Mouse (Mus musculus) E14TG2a.4 (cell line): ENCODE measurements around the gene Fam120b.

Experiments
- H3K27me3 ChIP-seq: 2 replicates; pipeline ENCODE4 v1.6.1; 2014; ENCODE audit warnings: low read length, control low read depth; ENCODE audit not compliant: insufficient read depth
- H3K36me3 ChIP-seq: 2 replicates; pipeline ENCODE4 v1.6.1; 2014; ENCODE audit warnings: low read length, control low read depth; ENCODE audit not compliant: insufficient read depth
- H3K4me1 ChIP-seq: replicated peaks from 2 replicates; pipeline ENCODE4 v1.6.1; 2014; ENCODE audit warnings: low read depth, low read length, control low read depth
- H3K4me3 ChIP-seq: replicated peaks from 2 replicates; pipeline ENCODE4 v1.5.1; 2014; ENCODE audit warnings: mild to moderate bottlenecking, low read length
- H3K9me3 ChIP-seq: 2 replicates; pipeline ENCODE4 v1.6.1; 2014; ENCODE audit warnings: low read length, control low read depth
- CTCF ChIP-seq: conservative IDR thresholded peaks from 2 replicates; pipeline ENCODE4 v1.5.1; 2014; ENCODE audit warnings: low read length
- NANOG ChIP-seq: IDR thresholded peaks from 2 replicates; pipeline ENCODE4 v1.6.1; 2014; ENCODE audit warnings: borderline replicate concordance, low read length, mixed read lengths
- POU5F1 ChIP-seq: IDR thresholded peaks from 2 replicates; pipeline ENCODE4 v1.6.1; 2014; ENCODE audit warnings: low read length, borderline replicate concordance

Gene Fam120b

DNA sequence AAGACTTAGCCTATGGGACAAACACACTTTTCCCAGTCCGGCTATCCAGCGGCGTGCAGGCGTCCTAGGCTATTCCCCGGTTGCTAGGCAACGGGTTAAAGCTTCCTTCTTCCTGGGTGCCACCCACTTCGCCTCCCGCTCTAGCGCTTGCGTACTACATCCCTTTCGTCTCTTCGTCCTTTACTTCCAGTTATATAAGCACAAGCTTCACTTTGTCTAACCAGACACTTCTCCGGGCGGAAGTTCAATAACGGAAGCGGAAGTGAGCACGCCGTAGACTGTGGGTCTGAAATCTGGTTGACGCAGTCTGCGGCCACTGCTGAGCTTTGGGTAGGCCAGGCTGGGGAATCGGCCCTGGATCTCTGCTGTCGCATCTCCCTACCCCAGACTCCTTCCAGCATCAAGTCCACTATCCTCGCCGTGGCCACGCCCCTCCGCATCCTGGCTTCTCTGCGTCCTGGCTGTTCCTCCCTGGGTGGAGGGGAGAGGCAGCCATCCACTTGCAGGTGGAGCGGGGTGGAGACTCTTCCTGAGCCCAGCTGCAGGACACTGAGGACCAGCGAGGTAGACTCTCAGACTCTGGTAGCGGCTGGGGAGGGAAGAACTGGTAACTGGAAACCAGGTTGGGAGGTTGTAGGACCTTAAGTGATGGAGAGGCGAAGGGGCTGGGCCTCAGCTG lies at the start of gene Fam120b:
Fam120b (plus strand) TSS at position 206 of the 679 bp plus-strand sequence.
- peak within 1 kb of the TSS; percentile 91 for H3K4me3 ChIP-seq
- peaks cover 21% of the 10 kb centered on the region for H3K4me1 ChIP-seq
- TF ChIP-seq POU5F1 (no peak), CTCF (no peak), NANOG (no peak)
- H3K27me3 ChIP-seq: peaks cover 33% of the 10 kb centered on the region
- H3K9me3 ChIP-seq: no peaks in the 10 kb centered on the region
- no peaks in the 10 kb centered on the region for H3K36me3 ChIP-seq

DNA sequence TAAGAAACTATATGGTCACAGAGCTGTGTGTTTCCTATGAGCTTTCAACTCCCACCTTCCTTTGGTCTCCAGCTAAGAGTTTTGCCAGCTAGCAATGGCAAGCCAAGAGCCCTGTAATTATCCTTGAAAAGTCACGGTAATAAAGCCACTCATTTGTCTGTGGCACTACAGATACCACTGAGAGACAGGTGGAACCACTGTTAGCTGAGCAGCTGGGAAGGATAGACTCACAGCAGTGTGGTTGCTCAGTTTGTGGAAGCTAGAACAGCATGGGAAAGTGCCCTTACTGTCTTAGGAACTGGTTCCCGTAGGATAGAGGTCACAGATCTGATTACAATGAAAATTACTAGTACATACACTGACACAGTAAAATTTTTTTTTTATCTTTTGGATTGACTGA lies 45.9 kb upstream of the Fam120b start:
- H3K4me3 ChIP-seq: no peak overlapping the region
- no peaks in the 10 kb centered on the region for H3K9me3 ChIP-seq
- H3K36me3 ChIP-seq: no peaks in the 10 kb centered on the region
- peaks cover 28% of the 10 kb centered on the region for H3K27me3 ChIP-seq
- TF ChIP-seq POU5F1: no peak
- TF ChIP-seq NANOG: no peak
- TF ChIP-seq CTCF: no peak
- no peaks in the 10 kb centered on the region for H3K4me1 ChIP-seq

DNA sequence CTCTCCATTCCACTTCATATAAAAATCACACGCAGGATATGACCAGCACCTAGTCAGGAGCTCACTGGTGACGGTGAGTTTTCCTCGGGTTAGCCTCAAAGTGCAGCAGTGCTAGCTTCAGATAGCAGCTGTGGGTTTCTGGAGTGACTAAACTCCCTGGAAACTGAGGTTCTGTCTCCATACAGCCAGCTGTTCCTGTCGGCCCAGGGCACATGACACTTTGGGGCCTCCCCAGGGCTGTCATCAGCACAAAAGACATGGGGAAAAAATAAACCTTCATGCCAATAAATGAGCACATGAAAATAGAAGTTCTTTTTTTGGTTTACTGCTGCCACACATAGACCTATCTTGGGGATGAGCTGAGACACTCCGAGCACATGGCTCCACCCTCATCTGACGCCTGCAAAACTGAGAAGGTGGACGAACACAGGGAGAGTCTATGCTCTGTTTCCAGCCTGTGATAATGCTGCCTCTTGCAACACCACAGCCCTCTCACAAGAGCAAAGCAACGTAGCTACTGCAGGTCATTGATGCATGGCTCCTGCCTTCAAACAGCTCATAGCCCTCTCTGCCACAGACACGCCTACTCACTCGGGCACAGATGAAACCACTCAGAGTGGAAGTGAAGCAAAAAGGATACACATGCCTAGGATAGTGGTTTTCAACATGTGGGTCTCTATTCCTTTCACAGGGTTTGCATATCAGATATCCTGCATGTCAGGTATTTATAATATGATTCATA lies 43.0 kb upstream of the Fam120b start:
- Histone ChIP-seq H3K27me3 (peaks cover 18% of the 10 kb centered on the region), H3K36me3 (no peaks in the 10 kb centered on the region), H3K4me1 (no peaks in the 10 kb centered on the region), H3K4me3 (no peak overlapping the region), H3K9me3 (0 out of 2 replicates have a peak, but pooled peaks cover 4% of the 10 kb centered on the region)
- TF ChIP-seq POU5F1: no peak
- no peak for TF ChIP-seq NANOG
- TF ChIP-seq CTCF: no peak

DNA sequence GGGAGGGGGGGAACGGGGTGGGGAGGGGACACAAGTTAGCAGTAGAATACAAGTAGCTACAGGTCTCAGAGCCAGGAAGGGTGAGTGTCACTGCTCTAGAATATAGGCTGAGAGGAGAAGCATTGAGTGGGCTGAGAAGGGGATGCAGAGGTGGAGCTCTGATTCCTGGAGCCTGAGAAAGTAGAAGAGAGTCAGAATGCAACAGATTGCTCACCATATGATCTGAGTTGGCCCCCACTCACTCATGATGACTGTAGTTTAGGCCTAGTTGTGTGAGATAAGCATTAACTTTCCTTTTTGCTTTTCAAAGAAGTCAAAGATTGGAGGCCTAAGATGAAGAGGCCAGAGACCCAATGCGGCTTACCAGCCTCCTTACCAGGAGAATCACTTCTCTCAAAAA lies 42.0 kb upstream of the Fam120b start:
- H3K36me3 ChIP-seq: no peaks in the 10 kb centered on the region
- no peak overlapping the region for H3K4me3 ChIP-seq
- peaks cover 18% of the 10 kb centered on the region for H3K27me3 ChIP-seq
- H3K9me3 ChIP-seq: 0 out of 2 replicates have a peak, but pooled peaks cover 4% of the 10 kb centered on the region
- no peak for TF ChIP-seq NANOG
- no peaks in the 10 kb centered on the region for H3K4me1 ChIP-seq

DNA sequence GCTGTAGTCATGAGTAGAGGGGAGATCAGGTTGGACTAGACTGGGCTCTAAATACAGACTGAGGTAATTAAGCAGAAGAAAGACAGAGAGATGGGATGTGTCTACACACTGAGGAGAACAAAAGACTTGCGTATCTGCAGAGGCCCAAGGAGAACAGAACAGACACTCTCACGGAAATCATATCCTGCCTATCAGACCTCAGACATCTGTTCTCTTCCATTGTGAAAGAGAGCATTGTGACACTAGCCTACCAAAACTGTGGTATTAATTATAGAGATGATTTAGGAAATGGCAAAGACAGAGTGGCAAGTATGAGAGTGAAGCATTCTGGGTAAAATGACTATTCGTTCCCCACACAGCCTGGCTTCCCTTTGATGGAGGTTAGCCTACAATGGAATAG lies 40.9 kb upstream of the Fam120b start:
- Histone ChIP-seq H3K36me3 (no peaks in the 10 kb centered on the region), H3K9me3 (0 out of 2 replicates have a peak, but pooled peaks cover 4% of the 10 kb centered on the region), H3K4me3 (no peak overlapping the region), H3K27me3 (peaks cover 18% of the 10 kb centered on the region), H3K4me1 (no peaks in the 10 kb centered on the region)
- TF ChIP-seq POU5F1 (no peak), CTCF (no peak), NANOG (no peak)

DNA sequence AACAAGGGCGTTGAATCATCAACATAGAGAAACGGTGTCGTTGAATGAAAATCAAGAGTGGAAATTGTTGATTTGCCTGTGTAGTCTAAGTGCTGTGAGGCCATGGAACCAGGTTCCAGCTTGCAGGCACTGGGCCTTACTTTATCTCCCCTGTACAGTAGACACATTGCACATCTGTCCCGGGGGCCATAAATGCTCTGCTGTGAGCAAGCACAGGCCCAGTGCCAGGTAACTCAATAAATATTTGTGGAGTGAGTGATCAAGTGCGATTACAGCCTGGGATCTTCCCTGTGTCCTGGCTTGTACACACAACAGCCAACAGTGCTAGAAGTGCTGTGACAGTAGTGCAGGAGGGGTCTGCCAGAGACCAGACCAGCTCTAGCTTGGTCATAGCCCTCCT lies 39.5 kb upstream of the Fam120b start:
- TF ChIP-seq POU5F1 (no peak), NANOG (no peak), CTCF (no peak)
- no peaks in the 10 kb centered on the region for H3K4me1 ChIP-seq
- H3K9me3 ChIP-seq: peaks cover 10% of the 10 kb centered on the region; the same call in 1 of the 2 replicates
- no peak overlapping the region for H3K4me3 ChIP-seq
- H3K36me3 ChIP-seq: no peaks in the 10 kb centered on the region
- H3K27me3 ChIP-seq: peaks cover 14% of the 10 kb centered on the region

DNA sequence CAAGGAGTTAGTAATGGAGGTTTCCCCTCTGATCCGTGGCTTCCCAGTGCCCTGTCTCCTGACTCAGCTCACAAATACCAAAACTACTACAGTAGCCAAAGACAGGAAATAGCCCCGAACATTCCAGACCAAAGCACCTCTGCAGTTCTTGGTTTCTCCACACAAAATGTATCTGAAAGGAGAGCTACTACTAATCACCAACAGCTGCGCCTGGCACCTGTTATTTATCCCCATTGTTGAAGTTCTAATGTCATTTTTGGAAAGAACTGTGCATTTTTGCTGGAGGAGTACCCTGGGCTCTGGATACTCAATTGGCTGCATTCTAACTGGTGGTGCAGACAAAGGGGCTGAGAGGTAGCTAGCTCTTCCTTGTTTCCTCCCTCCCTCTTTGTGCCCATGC lies 38.9 kb upstream of the Fam120b start:
- no peak for TF ChIP-seq NANOG
- TF ChIP-seq POU5F1: no peak
- no peak for TF ChIP-seq CTCF
- Histone ChIP-seq H3K9me3 (peaks cover 10% of the 10 kb centered on the region; the same call in 1 of the 2 replicates), H3K4me1 (no peaks in the 10 kb centered on the region)

DNA sequence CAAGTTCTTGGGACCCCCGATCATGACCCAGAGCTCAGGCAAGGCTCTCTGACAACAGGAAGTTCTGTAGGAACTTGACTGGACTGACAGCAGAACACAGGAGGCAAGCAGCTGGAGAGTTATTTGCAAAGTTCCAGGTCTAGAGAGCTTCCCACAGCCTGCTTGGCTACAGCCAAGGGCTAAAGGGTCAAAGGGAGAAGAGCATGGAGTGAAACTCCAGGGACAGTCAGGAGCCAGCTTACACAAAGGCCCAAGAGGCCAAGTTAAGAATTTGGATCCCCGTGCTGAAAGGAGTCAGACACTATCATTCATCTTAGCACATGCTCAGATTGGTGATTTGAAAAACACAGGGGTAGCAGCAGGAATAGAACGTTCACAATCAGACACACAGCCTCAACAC lies 32.3 kb upstream of the Fam120b start:
- peaks cover 6% of the 10 kb centered on the region; the same call in 1 of the 2 replicates for H3K9me3 ChIP-seq
- H3K36me3 ChIP-seq: peaks cover 14% of the 10 kb centered on the region
- peaks cover 5% of the 10 kb centered on the region; the same call in 1 of the 2 replicates for H3K27me3 ChIP-seq
- TF ChIP-seq POU5F1: no peak
- no peak for TF ChIP-seq NANOG
- no peak for TF ChIP-seq CTCF
- peaks cover 6% of the 10 kb centered on the region for H3K4me1 ChIP-seq
- no peak overlapping the region for H3K4me3 ChIP-seq

More for the DNA sequence above, 38.9 kb upstream of the Fam120b start:
- peaks cover 12% of the 10 kb centered on the region for H3K27me3 ChIP-seq
- H3K36me3 ChIP-seq: no peaks in the 10 kb centered on the region
- no peak overlapping the region for H3K4me3 ChIP-seq
